Mouse (Mus musculus) bone marrow macrophage, adult 2 months (primary cell): ENCODE results near the gene Fam163a. TPM values are rescaled to one million over a fixed set of nuclear protein-coding genes. Genes with fewer than 3 reads are reported as not detected.

Experiments
- H3K27ac ChIP-seq: 2 replicates; pipeline ENCODE4 v1.5.1; 2012; ENCODE audit warnings: low read depth, low read length; ENCODE audit not compliant: insufficient read depth
- H3K4me1 ChIP-seq: 2 replicates; pipeline ENCODE4 v1.6.1; 2012; ENCODE audit warnings: low read length; ENCODE audit not compliant: control insufficient read depth, insufficient read depth
- H3K4me3 ChIP-seq: 2 replicates; pipeline ENCODE4 v1.5.1; 2012; ENCODE audit warnings: mild to moderate bottlenecking, low read length, moderate library complexity; ENCODE audit not compliant: insufficient read depth
- CTCF ChIP-seq: IDR thresholded peaks from 2 replicates; pipeline ENCODE4 v1.5.1; 2012; ENCODE audit warnings: low read depth, mild to moderate bottlenecking, low read length, moderate library complexity
- POLR2A ChIP-seq: IDR thresholded peaks from 2 replicates; pipeline ENCODE4 v1.6.1; 2012; ENCODE audit warnings: mild to moderate bottlenecking, low read depth, low read length, borderline replicate concordance
- polyA plus RNA-seq: library from polyadenylated mRNA; stranded (reverse); fragments of >200 nt; gene quantifications from 2 replicates; pipeline ENCODE4 v1.2.4, GENCODE M21; 2012; ENCODE audit not compliant: missing spikeins, insufficient read depth, insufficient read length

Fam163a gene
- polyA plus RNA-seq, 1 experiment, result not detected

DNA sequence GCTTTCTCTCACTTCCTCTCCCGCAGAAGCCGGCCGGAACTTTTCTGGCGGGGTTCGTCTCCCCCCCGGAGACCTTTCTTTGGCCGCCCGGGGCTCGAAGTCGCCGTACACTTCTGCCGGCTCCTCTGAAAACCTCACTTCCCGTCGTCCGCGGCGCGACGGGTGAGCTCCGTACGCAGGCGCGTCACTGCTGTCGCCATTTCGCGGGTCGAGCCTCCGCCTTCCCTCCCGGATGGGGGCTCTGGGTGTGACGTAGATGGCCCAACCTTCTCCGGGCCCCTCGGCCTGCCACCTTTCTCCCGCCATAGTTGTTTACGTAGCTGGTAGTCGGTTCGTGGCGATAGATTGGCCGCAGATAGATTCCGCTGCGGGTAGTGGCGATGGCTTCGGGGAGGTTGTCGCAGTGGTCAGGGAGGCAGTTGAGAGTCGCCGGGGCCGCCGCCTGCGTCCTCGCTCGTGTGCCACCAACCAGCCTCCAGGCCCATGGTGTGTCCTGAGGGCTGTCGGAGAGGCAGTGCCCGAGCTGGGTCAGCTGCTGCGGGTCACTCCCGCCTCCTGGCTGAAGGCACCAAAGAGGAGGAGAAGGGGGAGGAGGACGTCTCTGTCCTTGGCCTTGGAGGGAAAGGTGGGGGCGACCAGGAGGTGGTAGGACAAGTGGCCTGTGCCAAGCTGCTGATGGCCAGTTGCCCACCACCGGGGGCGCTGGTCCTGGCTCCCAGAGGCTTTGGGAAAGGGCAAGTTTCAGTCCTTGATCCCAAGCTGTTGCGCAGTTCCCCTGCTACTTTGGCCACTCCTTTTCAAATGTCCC is 168.7 kb downstream of the Fam163a start, which contains the start of gene Tor1aip1:
Gene Tor1aip1, minus strand, starts transcription at position 551 of the 808 bp plus-strand sequence.
- Histone ChIP-seq H3K4me3 (peak within 1 kb of the TSS; percentile 90), H3K4me1 (peaks cover 10% of the 10 kb centered on the region), H3K27ac (peak within 1 kb of the TSS; percentile 98)
- TF ChIP-seq POLR2A (no peak), CTCF (peak; percentile 43)

DNA sequence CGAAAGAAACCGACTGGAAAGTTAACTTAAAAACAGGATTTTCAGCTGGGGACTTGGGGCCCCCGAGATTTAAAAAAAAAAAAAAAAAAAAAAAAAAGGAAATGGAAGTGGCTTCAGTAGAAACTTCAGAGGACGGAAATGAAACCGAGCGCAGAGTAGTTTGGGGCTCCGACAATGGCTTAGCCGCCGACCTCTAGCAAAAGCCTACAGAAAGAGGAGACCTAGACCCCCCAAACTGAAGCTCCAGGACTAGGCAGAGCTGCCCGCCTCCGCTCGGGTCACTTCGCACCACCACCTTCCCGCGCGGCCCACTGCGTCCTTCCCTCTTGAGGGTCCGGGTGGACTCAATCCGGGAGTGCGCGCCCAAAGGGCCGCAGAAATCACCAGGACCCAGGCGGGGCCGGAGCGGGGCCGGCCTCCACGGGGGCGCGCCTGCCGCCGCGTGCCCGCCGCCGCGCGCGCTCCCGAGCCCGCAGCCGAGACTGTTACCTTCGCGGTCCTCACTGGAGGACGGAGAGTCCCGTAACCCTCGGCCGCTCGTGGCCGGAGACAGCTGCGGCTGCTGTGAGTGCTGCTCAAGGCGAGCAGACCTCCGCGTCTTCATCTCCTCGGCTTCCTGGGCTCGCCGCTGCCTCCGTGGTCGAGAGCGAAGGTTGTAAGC is 169.4 kb downstream of the Fam163a start, which contains the start of gene Tor1aip2:
Gene Tor1aip2, plus strand, starts transcription at position 135 of the 661 bp plus-strand sequence.
- TF ChIP-seq POLR2A (peak; percentile 3; the same call in 1 of the 2 replicates), CTCF (no peak)
- H3K4me1 ChIP-seq, result peaks cover 10% of the 10 kb centered on the region
- H3K27ac ChIP-seq, result peak within 1 kb of the TSS; percentile 98

DNA sequence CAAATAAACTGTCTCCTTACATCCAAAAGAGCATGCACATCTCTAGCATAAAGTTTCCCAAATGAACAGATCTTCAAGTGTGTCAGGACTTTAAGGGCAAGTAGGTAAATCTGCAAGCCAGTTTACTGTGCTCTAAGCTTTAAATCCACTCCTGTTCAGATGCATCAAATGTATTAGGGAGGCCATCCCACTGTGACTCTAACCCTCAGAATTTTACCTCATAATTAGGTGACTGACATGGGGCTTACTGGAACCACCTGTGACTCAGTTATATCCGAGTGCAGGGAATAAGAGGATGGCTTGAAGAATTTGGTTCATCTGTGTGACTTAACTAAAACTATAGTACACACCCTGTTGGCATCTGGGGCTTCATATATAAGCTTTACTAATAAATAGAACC is 170.2 kb downstream of the Fam163a start:
- Histone ChIP-seq H3K27ac (peak overlapping the region; percentile 98), H3K4me1 (peaks cover 8% of the 10 kb centered on the region), H3K4me3 (peak overlapping the region; percentile 90)
- TF ChIP-seq POLR2A (no peak), CTCF (no peak)

More for the DNA sequence above, 169.4 kb downstream of the Fam163a start, which contains the start of gene Tor1aip2:
- H3K4me3 ChIP-seq, result peak within 1 kb of the TSS; percentile 90

DNA sequence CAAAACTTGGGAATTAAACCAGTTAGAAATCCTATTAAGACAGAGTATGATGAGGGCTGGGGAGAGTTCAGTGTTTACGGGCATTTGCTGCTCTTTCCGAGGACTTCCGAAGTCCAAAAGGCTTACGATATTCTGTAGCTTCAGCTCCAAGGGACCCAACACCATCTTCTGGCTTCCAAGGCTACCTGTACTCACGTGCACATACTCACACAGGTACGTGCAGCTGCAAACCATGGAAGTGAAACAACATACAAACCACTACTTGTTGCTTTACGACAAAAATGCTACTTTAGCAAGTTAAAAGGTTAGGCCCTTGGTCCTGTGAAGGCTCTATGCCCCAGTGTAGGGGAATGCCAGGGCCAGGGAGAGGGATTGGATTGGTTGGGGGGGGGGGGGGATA is 170.9 kb downstream of the Fam163a start:
- TF ChIP-seq POLR2A (no peak), CTCF (no peak)
- H3K4me3 ChIP-seq, result peak overlapping the region; percentile 28; the same call in 1 of the 2 replicates
- H3K4me1 ChIP-seq, result peaks cover 13% of the 10 kb centered on the region
- H3K27ac ChIP-seq, result no peak overlapping the region

DNA sequence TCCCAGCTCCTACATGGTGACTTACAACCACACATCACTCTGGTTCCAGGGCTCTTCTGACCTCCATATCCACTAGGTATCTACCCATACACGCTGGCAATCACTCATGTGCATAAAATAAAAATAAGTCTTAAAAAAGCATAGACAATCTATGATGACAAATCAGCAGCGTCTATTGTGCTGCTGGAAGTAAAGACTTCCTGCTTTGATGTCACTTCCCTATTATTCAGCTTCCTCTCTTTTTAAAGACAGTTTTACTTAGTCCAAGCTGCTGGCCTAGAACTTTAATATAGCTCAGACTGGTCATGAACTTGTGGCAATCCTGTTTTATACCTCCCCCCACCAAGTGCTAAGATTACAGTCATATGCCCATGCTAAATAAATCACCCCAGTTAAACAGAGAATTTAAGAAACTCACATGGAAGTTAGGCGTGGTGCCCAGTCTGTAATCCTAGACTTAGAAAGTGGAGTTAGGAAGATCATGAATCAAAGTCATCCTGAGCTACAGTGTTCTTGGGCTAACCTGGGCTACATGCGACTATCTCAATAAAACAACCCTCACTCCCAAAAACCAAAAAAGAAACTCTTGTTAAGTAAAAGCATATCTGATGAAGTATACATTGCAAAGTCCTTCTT is 176.4 kb downstream of the Fam163a start:
- Histone ChIP-seq H3K27ac (peak overlapping the region; percentile 95), H3K4me1 (peaks cover 40% of the 10 kb centered on the region), H3K4me3 (peak overlapping the region; percentile 18; the same call in 1 of the 2 replicates)
- TF ChIP-seq POLR2A (no peak), CTCF (no peak)

DNA sequence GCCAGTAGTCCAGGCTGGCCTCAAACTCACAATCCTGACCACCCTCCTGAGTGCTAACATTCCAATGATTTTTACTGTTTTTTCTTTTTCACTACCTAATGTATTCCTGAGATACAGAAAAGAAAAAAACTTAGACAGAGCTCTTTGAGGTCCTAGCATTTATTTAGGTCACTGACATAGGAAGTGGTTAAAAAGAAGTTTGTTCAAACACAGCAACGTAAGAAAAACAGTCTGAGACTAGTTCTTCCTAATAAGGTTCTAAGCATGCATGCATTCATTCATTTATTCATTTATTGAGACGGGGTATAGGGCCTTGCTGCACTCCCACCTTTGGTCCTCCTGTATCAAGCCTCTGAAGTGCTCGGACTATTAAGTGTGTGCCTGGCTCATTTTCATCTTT is 177.0 kb downstream of the Fam163a start:
- H3K4me1 ChIP-seq, result peaks cover 37% of the 10 kb centered on the region
- no peak for TF ChIP-seq POLR2A
- H3K27ac ChIP-seq, result peak overlapping the region; percentile 95
- peak overlapping the region; percentile 18; the same call in 1 of the 2 replicates for H3K4me3 ChIP-seq

Other genes starting within 250 kb of the Fam163a start
- 34.4 and 40.9 TPM in 2 replicates for gene Cep350, start 231.8 kb downstream of the Fam163a start, polyA plus RNA-seq
- 99.8 and 104 TPM in 2 replicates for gene Tor1aip2, start 169.6 kb downstream of the Fam163a start, polyA plus RNA-seq
- gene Tor1aip1, start 168.5 kb downstream of the Fam163a start, polyA plus RNA-seq, result 158 and 159 TPM in 2 replicates
- not detected in 2 replicates for gene Tdrd5, start 98.6 kb upstream of the Fam163a start, polyA plus RNA-seq
- not detected in 2 replicates for gene Nphs2, start 105.7 kb upstream of the Fam163a start, polyA plus RNA-seq
- gene Gm2000, start 161.0 kb upstream of the Fam163a start, polyA plus RNA-seq, result 1,413 and 1,455 TPM in 2 replicates
- gene Axdnd1, start 216.1 kb upstream of the Fam163a start, polyA plus RNA-seq, result 1.8 and 3.0 TPM in 2 replicates